Comparison of ENCODE assay signal across 17 mouse cellular contexts in genomic region chr7:89423688-89424255, GRCm38 (mm10). TPM values are rescaled to one million over a fixed set of nuclear protein-coding genes. Genes with fewer than 3 reads are reported as not detected.
DNase-seq lines count a peak whose midpoint lies in the region; ATAC-seq and TF ChIP-seq lines count a peak whose summit lies in the region.
"Had no signal": no experiment of that assay in that cellular context is flagged by ENCODE, and none has a peak within 500 bp of the region (broad histone marks: within the 10 kb centered on the region; RNA-seq: fewer than 3 reads in every experiment).

No protein-coding gene starts in this region.

- H3K4me1 ChIP-seq in heart, embryonic 12.5 days (replicated peaks): peaks cover 17% of the 10 kb centered on the region
- H3K4me1 ChIP-seq in intestine, postnatal 0 days (replicated peaks; ENCODE audit: control insufficient read depth, insufficient read depth, low read length): peaks cover 4% of the 10 kb centered on the region; the same call in 1 of the 2 replicates
- peaks cover 8% of the 10 kb centered on the region; the same call in 1 of the 2 replicates for H3K4me1 ChIP-seq in small intestine, adult 2 months (ENCODE audit: control insufficient read depth, insufficient read depth, insufficient read length, low read length)
- H3K4me1 ChIP-seq in stomach, postnatal 0 days (replicated peaks; ENCODE audit: control insufficient read depth, insufficient read depth): no peaks in the 10 kb centered on the region
- H3K4me1 ChIP-seq: hindbrain, embryonic 12.5 days had no signal

- no peak overlapping the region for H3K27ac ChIP-seq in heart, embryonic 12.5 days (ENCODE audit: poor library complexity, severe bottlenecking)
- H3K27ac ChIP-seq in intestine, postnatal 0 days (ENCODE audit: low read depth, low read length): peak overlapping the region; percentile 78
- peak overlapping the region; percentile 62; the same call in 1 of the 2 replicates for H3K27ac ChIP-seq in small intestine, adult 2 months (ENCODE audit: insufficient read depth, low read depth, low read length)
- no peak overlapping the region for H3K27ac ChIP-seq in stomach, postnatal 0 days (replicated peaks)
- H3K27ac ChIP-seq: embryonic facial prominence, embryonic 13.5 days; forebrain, embryonic 10.5 days; heart, embryonic 15.5 days; hindbrain, embryonic 12.5 days had no signal

- H3K9me3 ChIP-seq in heart, embryonic 12.5 days (replicated peaks): 0 out of 2 replicates have a peak, but pooled peaks cover 4% of the 10 kb centered on the region
- no peaks in the 10 kb centered on the region for H3K9me3 ChIP-seq in intestine, postnatal 0 days (ENCODE audit: control insufficient read depth)
- H3K9me3 ChIP-seq in stomach, postnatal 0 days (ENCODE audit: control insufficient read depth, low read length): no peaks in the 10 kb centered on the region
- H3K9me3 ChIP-seq: embryonic facial prominence, embryonic 13.5 days; forebrain, embryonic 10.5 days; heart, embryonic 15.5 days; hindbrain, embryonic 12.5 days had no signal

- no peak for TF ChIP-seq POLR2A in small intestine, adult 2 months (IDR thresholded peaks at IDR 0.05; ENCODE audit: low read depth, low read length)

- no peaks in the 10 kb centered on the region for H3K27me3 ChIP-seq in heart, embryonic 12.5 days (replicated peaks)
- H3K27me3 ChIP-seq in intestine, postnatal 0 days (replicated peaks; ENCODE audit: control insufficient read depth, insufficient read depth, low read length): no peaks in the 10 kb centered on the region
- H3K27me3 ChIP-seq in small intestine, adult 2 months (ENCODE audit: control insufficient read depth, insufficient read depth, low read length): no peaks in the 10 kb centered on the region
- H3K27me3 ChIP-seq in stomach, postnatal 0 days (ENCODE audit: control insufficient read depth, insufficient read depth, low read length): no peaks in the 10 kb centered on the region
- H3K27me3 ChIP-seq: heart, embryonic 15.5 days; hindbrain, embryonic 12.5 days; Patski had no signal

- TF ChIP-seq CTCF in intestine, postnatal 0 days (IDR thresholded peaks at IDR 0.05; ENCODE audit: low read depth): no peak
- TF ChIP-seq CTCF in small intestine, adult 2 months (IDR thresholded peaks at IDR 0.05; ENCODE audit: extremely low read depth, insufficient read length, insufficient replicate concordance, low read depth, low read length): no peak
- TF ChIP-seq CTCF in stomach, postnatal 0 days (IDR thresholded peaks at IDR 0.05; ENCODE audit: low read depth): no peak

- TF ChIP-seq EP300 in stomach, postnatal 0 days (optimal IDR thresholded peaks at IDR 0.05): no peak

- no peak overlapping the region for H3K9ac ChIP-seq in heart, embryonic 12.5 days
- no peak overlapping the region for H3K9ac ChIP-seq in intestine, postnatal 0 days (ENCODE audit: low read depth, low read length)
- H3K9ac ChIP-seq in stomach, postnatal 0 days (ENCODE audit: low read length): no peak overlapping the region
- H3K9ac ChIP-seq: embryonic facial prominence, embryonic 13.5 days; heart, embryonic 15.5 days; hindbrain, embryonic 12.5 days had no signal

- no peak overlapping the region for H3K4me2 ChIP-seq in heart, embryonic 12.5 days
- peak overlapping the region; percentile 24; the same call in 1 of the 2 replicates for H3K4me2 ChIP-seq in intestine, postnatal 0 days (replicated peaks; ENCODE audit: low read depth)
- no peak overlapping the region for H3K4me2 ChIP-seq in stomach, postnatal 0 days (replicated peaks; ENCODE audit: low read depth)
- H3K4me2 ChIP-seq: embryonic facial prominence, embryonic 13.5 days; heart, embryonic 15.5 days; hindbrain, embryonic 12.5 days had no signal

- peak; percentile 18; the same call in 1 of the 2 replicates for ATAC-seq in heart, embryonic 12.5 days (ENCODE audit: insufficient number of reproducible peaks, low FRiP score)
- ATAC-seq in intestine, postnatal 0 days: peak; percentile 70
- no peak for ATAC-seq in stomach, postnatal 0 days (ENCODE audit: low FRiP score, low TSS enrichment)
- ATAC-seq: Patski had no signal

- H3K4me3 ChIP-seq in heart, embryonic 12.5 days: no peak overlapping the region
- H3K4me3 ChIP-seq in intestine, postnatal 0 days (ENCODE audit: low read depth, low read length): no peak overlapping the region
- no peak overlapping the region for H3K4me3 ChIP-seq in small intestine, adult 2 months (ENCODE audit: low read depth, low read length)
- H3K4me3 ChIP-seq in stomach, postnatal 0 days (ENCODE audit: low read depth, low read length): no peak overlapping the region
- H3K4me3 ChIP-seq: embryonic facial prominence, embryonic 13.5 days; forebrain, embryonic 10.5 days; heart, embryonic 15.5 days; hindbrain, embryonic 12.5 days had no signal

- WGBS in heart, embryonic 12.5 days: 55% methylated on average over 8 of the region's 8 CpGs
- 52% methylated on average over 8 of the region's 8 CpGs for WGBS in intestine, postnatal 0 days
- WGBS in small intestine, adult 2 months: 52% methylated on average over 8 of the region's 8 CpGs
- 55% methylated on average over 8 of the region's 8 CpGs for WGBS in stomach, postnatal 0 days

- H3K36me3 ChIP-seq in heart, embryonic 12.5 days: no peaks in the 10 kb centered on the region
- no peaks in the 10 kb centered on the region for H3K36me3 ChIP-seq in intestine, postnatal 0 days (ENCODE audit: control insufficient read depth, insufficient read depth)
- H3K36me3 ChIP-seq in small intestine, adult 2 months (ENCODE audit: control insufficient read depth, insufficient read depth, low read length): no peaks in the 10 kb centered on the region
- H3K36me3 ChIP-seq in stomach, postnatal 0 days (ENCODE audit: control insufficient read depth, insufficient read depth, low read length): no peaks in the 10 kb centered on the region
- H3K36me3 ChIP-seq: embryonic facial prominence, embryonic 13.5 days; forebrain, embryonic 10.5 days; heart, embryonic 15.5 days; hindbrain, embryonic 12.5 days had no signal

- DNase-seq in heart, adult 8-10 months (ENCODE audit: low spot score): no peak
- DNase-seq in kidney, postnatal 25 days: peak; percentile 70 to 83
- DNase-seq in urinary bladder, postnatal 36 days (ENCODE audit: low spot score in 2 of 2): no peak
- no peak for DNase-seq in stomach, postnatal 0 days (ENCODE audit: low spot score)
- DNase-seq: cerebellum, postnatal 10 days; gastrocnemius, postnatal 36 days; lung, postnatal 14 days; right cerebral cortex, postnatal 4 days; thymus, adult 18-20 months had no signal

RNA-seq across cellular contexts. Expression of gene Fzd4, which starts 19.6 kb away (rescaled TPM):
- polyA plus RNA-seq in heart, embryonic 12.5 days (2016; fragmentation: Nextera tagmentation; extraction: Ambion mirVana): 10.5 and 11.0 TPM in 2 replicates
- 10 to 100 TPM; 23.6 to 31.0 (median 28.6) TPM for total RNA-seq in heart, adult 8-10 months (2022)
- 6.4 and 7.3 TPM in 2 replicates for polyA plus RNA-seq in intestine, postnatal 0 days (2015; fragmentation: Nextera tagmentation; extraction: Ambion mirVana)
- polyA plus RNA-seq in small intestine, adult 2 months (2012; rRNA removed): 2.5 and 2.8 TPM in 2 replicates
- polyA plus RNA-seq in stomach, postnatal 0 days (2015; fragmentation: Nextera tagmentation; extraction: Ambion mirVana): 7.5 and 8.1 TPM in 2 replicates

RNA-seq across cellular contexts. Expression of gene Tmem135, which starts 19.8 kb away (rescaled TPM):
- polyA plus RNA-seq in heart, embryonic 12.5 days (2016; fragmentation: Nextera tagmentation; extraction: Ambion mirVana): 30.2 and 31.2 TPM in 2 replicates
- total RNA-seq in heart, adult 8-10 months (2022): 10 to 100 TPM; 30.3 to 39.6 (median 36.3) TPM
- polyA plus RNA-seq in intestine, postnatal 0 days (2015; fragmentation: Nextera tagmentation; extraction: Ambion mirVana): 57.9 and 72.0 TPM in 2 replicates
- polyA plus RNA-seq in small intestine, adult 2 months (2012; rRNA removed): 155 and 203 TPM in 2 replicates
- polyA plus RNA-seq in stomach, postnatal 0 days (2015; fragmentation: Nextera tagmentation; extraction: Ambion mirVana): 21.0 and 21.2 TPM in 2 replicates

Comparison
In these comparisons a context has a peak if more than half of its experiments do, and no peak if none do; other contexts are left out.
1. H3K27ac ChIP-seq: peak in intestine, postnatal 0 days (single experiment) and small intestine, adult 2 months (single experiment); none in heart, embryonic 12.5 days (single experiment) and stomach, postnatal 0 days (single experiment).
2. DNase-seq: peak in kidney, postnatal 25 days (2 of 2); none in heart, adult 8-10 months (single experiment), urinary bladder, postnatal 36 days (0 of 2) and stomach, postnatal 0 days (single experiment).